Mouse (Mus musculus) right cerebral cortex, adult 18-20 months (tissue): ENCODE results near the gene Pwwp2a.

Experiments
- DNase-seq: peaks from one replicate; pipeline ENCODE4 v3.0.0; 2022; ENCODE audit warnings: mixed read lengths

Pwwp2a gene

GRCm38 (mm10) chr11:43727796-43728195 is 46.0 kb downstream of the Pwwp2a start:
- no peak for DNase-seq

GRCm38 (mm10) chr11:43728737-43729301 is 47.0 kb downstream of the Pwwp2a start:
- no peak for DNase-seq

- DNase-seq: peak; percentile 99
These were observed 65.7 kb downstream of the Pwwp2a start, which contains the start of gene Ttc1 for GRCm38 (mm10) chr11:43747233-43748226. Gene Ttc1, minus strand, starts transcription at chr11:43748008.

GRCm38 (mm10) chr11:43751542-43751941 is 69.7 kb downstream of the Pwwp2a start:
- DNase-seq: no peak

GRCm38 (mm10) chr11:43754568-43754967 is 72.8 kb downstream of the Pwwp2a start:
- DNase-seq: no peak

- DNase-seq: no peak
These were observed 73.6 kb downstream of the Pwwp2a start for GRCm38 (mm10) chr11:43755411-43755810.

- DNase-seq: no peak
These were observed 76.6 kb downstream of the Pwwp2a start for GRCm38 (mm10) chr11:43758436-43758835.

GRCm38 (mm10) chr11:43766922-43767648 is 85.3 kb downstream of the Pwwp2a start:
- DNase-seq: peak; percentile 82

GRCm38 (mm10) chr11:43767749-43768148 is 86.0 kb downstream of the Pwwp2a start:
- no peak for DNase-seq

GRCm38 (mm10) chr11:43770110-43770509 is 88.3 kb downstream of the Pwwp2a start:
- no peak for DNase-seq
